Mouse (Mus musculus) R1 (cell line): ENCODE data around the gene 4930562C15Rik.

Source experiments
- DNase-seq: peaks from one replicate; pipeline ENCODE4 v3.0.0-alpha.2; 2018; ENCODE audit warnings: low read depth, low spot score

Gene 4930562C15Rik

DNA sequence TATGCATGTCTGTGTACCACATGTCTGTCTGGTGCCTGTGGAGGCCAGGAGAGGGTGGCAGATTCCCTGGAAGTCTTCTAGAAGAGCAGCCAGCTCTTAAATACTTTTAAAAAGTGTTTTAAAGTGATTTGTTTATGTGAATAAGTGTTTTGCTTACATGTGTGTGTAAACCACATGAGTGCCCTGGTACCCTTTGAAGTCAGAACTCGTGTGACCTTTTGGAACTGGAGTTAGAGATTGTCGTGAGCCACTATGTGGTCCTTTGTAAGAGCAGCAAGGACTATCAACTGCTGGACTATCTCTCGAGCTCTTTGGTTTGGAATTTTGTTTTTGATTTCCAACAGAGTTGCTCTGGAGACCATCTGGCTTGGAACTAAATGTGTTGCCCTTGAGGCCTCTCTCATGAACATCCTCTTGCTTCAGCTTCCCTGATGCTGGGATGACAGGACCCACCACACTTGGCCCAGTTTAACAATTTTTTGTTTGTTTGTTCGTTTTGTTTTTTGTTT is 55.0 kb downstream of the 4930562C15Rik start:
- no peak for DNase-seq

GRCm38 (mm10) chr16:4892171-4892570 is 57.0 kb downstream of the 4930562C15Rik start:
- no peak for DNase-seq

GRCm38 (mm10) chr16:4894201-4894908 is 59.1 kb downstream of the 4930562C15Rik start:
- DNase-seq = no peak

GRCm38 (mm10) chr16:4896249-4897027 is 61.2 kb downstream of the 4930562C15Rik start:
- no peak for DNase-seq

- peak; percentile 67 for DNase-seq
These were observed 62.0 kb downstream of the 4930562C15Rik start for GRCm38 (mm10) chr16:4897146-4897730.

DNA sequence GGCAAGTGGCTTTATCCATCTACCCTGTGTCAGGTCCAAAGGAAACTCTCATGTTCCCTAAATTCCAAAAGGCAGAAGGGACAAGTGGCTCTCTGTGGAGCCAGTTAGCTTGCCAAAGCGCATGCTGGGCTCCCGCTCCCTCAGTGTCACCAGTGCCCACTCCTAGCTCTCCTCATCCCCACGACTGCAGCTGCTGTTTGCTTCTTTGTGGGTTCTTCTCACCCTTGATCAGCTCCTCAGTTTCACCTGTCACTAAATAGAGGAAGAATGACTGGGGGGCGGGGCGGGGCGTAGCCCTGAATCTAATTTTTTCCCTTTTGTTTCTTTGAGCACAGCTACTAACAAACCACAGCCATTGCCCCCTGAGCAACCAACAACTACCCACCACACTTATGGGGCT is 63.7 kb downstream of the 4930562C15Rik start:
- DNase-seq = no peak

- DNase-seq = no peak
These were observed 64.5 kb downstream of the 4930562C15Rik start for GRCm38 (mm10) chr16:4899711-4900110.

GRCm38 (mm10) chr16:4901167-4901566 is 66.0 kb downstream of the 4930562C15Rik start:
- DNase-seq = peak; percentile 21

DNA sequence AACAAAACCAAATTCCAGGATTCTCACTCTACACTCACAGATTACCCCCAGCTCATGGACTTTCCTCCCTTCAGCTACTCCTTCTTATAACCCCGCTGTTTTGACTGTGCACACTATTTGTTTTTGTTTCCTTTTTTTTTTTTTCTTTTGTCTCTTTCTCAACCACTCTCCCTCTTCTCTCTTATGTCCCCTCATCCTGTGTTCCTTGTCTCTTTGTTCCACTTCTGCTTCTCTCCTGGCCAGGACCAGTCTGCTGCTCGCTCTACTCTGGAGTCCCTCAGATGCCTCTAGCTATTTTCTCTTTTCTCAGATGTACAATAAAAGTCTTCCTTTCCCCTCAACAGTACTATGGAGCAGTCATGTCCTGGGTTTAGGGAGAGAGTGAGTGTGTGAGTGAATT is 67.2 kb downstream of the 4930562C15Rik start:
- no peak for DNase-seq

DNA sequence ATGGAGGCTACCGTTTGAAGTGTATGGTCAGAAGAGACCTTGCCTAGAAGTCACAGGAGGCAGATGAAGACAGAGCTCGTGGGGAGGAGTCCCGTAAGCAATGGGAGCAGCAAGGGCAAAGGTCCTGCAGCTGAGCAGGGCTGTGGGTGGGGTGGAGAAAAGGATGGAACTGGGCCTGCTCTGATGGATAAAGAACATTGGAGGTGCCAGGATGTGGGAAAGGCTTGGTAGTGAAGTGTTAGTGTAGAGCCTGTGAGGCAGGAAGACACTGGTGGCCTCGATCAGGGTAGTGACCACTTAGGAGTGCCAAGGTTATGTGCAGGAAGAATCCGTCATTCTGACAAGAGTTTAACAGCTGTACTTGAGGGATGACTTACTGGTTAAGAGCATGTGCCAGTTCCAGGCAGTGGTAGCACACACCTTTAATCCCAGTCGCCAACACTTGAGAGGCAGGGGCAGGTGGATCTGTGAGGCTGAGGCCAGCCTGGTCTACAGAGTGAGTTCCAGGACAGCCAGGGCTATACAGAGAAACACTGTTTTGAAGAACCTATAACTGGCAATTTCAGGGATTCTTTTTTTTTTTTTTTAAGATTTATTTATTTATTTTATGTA is 68.4 kb downstream of the 4930562C15Rik start:
- no peak for DNase-seq

DNA sequence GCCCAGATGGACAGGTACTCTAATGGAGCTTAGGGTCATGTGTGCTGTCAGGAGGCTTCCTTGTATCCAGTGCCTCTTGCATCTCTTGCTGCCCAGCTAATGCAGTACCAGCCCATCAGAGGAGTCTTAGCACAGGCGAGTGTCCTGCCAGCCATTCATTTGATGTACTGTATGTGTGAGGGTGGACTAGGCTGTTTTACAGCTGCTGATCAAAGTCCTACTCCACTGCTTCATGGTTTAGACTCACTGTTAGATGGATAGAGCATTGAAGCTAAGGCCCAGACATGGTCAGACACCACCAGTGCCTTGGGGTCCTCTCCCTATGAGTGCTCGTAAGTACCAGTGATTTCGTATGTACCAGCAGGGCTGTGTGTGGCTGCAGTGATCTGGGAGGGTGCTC is 69.7 kb downstream of the 4930562C15Rik start:
- DNase-seq = no peak

- no peak for DNase-seq
These were observed 70.4 kb downstream of the 4930562C15Rik start for GRCm38 (mm10) chr16:4905591-4905990.

DNA sequence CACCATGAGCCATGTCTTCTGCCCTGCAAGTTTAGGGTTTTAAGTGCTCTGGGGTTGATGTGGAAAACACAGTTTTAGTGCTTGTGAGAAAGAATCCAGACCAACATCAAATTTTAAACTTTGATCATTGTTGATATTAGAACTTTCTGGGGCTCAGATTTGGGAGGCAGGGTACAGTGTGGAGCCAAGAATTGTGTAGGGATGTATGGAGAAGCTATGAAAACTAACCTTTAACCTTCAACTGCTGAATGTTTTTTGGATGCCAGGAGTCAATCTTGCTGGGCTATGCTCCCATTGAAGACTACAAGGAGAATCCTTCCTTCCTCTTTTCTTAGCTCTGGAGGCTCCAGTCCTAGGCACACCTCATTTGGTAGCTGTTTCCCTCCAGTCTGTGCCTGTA is 71.3 kb downstream of the 4930562C15Rik start:
- no peak for DNase-seq

DNA sequence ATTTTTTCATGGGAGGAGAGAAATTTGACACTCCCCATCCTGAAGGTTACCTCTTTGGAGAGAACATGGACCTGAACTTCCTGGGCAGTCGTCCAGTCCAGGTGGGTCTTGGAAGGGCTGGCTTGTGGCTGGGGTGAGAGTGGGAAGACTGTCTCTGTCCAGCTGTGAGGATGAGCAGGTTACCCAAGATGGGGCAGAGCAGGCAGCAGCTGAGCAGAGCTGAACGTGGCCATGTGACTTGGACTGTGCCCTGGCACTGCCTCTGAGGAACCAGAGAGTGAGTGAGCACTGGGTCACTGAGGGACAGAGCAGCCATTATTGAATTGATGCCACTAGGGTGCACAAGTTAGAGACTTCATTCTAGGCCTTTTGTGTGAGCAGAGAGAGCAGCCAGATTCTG is 72.2 kb downstream of the 4930562C15Rik start:
- no peak for DNase-seq

GRCm38 (mm10) chr16:4907972-4908371 is 72.8 kb downstream of the 4930562C15Rik start:
- peak; percentile 72 for DNase-seq

DNA sequence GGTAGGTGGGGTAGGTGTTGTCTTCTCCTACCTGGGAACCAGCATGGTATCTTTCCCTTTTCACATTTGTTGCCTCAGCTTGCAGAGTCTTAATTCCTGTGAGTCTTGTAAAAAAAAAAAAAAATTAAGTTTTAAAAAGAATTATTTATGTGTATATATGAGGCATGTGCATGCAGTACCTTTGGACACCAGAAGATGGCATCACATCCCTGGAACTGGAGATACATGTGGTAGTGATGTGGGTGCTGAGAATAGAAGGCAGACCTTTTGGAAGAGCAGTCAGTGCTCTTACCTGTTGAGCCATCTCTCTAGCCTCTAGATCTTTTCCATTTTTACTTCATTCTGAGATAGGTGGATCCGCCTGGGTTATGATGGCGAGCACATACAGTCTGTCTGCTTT is 74.5 kb downstream of the 4930562C15Rik start:
- DNase-seq = peak; percentile 67

GRCm38 (mm10) chr16:4910758-4911157 is 75.5 kb downstream of the 4930562C15Rik start:
- DNase-seq = no peak

DNA sequence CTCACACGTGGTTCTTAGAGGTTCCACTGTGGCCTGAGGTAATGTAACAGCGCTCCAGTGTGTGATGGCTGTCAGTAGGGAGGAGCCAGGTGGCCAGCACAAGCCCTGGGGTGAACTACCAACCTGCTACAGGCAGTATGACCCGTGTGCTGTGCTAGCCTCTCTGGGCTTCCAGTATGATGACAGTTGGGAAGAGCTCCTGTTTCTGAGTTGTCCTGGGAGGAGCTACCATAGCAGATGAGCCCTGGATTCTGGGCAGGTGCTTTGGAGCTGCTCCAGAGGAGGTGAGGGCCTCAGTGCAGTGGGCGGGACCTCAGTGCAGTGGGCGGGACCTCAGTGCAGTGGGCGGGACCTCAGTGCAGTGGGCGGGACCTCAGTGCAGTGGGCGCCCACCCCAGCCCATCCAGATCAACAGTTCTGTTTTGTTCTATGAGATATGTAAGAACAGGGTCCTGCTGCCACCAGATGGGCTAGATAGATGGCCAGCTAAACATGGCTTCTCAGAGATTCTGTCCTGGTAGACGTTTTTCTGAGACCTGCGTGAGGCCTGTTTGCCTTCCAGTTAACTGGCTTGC is 76.9 kb downstream of the 4930562C15Rik start:
- DNase-seq = peak; percentile 51

DNA sequence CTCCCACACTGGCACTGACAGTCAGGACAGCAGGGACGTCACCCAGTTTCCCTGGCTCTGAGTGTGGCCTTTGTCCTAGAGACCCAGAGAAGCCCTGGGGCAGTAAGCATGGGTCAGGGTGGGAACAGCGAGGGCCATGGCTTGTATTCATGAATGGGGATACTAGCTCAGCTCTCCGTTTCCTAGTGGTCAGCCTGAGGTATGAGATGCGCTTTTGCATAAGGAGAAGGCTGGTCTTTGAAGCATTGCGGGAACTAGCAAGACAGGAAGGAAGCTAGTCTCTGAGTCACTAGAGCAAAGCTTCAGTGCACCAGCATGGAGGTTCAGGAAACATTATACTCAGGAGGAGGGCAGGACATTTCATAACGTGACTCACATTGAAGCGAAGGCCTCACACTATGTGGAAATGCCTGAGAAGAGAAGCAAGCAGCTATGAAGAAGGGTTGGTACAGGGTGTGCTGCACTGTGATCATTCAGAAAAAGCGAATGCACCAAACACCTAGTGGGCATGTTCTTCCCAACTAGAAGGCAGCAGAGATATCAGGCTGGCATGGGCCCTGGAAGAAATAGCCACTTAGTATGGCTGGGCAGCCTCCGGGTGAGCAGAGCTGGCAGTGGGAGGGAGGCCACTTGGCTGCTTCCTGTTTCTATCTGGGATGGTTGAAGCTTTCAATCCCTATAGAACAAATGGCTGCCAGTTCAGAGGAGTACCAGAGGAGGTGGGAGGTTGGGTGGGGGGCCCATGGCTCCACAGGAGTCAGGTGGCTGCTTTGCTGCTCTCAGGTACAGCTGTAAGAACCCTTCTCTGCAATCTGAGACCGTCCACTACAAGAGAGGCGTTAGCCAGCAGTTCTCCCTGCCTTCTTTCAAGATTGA is 77.9 kb downstream of the 4930562C15Rik start:
- no peak for DNase-seq
